Mouse (Mus musculus) adrenal gland, postnatal 14 days (tissue): ENCODE measurements around the gene Lcp1. TPM values are rescaled to one million over a fixed set of nuclear protein-coding genes. Genes with fewer than 3 reads are reported as not detected.

Experiments
- DNase-seq: peaks from one replicate; pipeline ENCODE4 v3.0.0; 2021; ENCODE audit warnings: mixed read lengths
- total RNA-seq: library from RNA; stranded (reverse); gene quantifications from 2 replicates; pipeline ENCODE4 v1.2.3, GENCODE M21; 2021

Lcp1 gene
- total RNA-seq, 1 experiment from 2014 or later, result 13.7 TPM

- DNase-seq, result no peak
These were observed 74.6 kb downstream of the Lcp1 start for GRCm38 (mm10) chr14:75205363-75206051.

DNA sequence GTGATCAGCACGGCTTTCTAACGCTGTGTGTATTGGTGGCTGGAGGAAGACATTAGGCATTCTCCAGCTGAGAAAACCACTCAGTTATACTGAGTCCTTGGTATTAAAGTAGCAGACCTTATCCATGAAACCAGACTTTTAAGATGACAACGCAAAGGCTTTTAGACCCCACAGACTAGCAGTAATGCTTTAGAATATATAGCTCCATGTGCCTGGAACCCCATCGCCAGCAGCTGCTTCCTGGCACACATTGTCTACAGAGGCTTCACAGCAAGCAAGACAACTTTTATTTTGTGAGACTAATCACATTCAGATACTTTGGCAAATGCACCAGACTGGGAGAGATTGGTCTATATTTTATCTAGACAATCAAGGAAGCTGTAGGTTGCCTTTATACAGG is 75.4 kb downstream of the Lcp1 start:
- no peak for DNase-seq

- no peak for DNase-seq
These were observed 77.8 kb downstream of the Lcp1 start for GRCm38 (mm10) chr14:75208572-75209151.

DNA sequence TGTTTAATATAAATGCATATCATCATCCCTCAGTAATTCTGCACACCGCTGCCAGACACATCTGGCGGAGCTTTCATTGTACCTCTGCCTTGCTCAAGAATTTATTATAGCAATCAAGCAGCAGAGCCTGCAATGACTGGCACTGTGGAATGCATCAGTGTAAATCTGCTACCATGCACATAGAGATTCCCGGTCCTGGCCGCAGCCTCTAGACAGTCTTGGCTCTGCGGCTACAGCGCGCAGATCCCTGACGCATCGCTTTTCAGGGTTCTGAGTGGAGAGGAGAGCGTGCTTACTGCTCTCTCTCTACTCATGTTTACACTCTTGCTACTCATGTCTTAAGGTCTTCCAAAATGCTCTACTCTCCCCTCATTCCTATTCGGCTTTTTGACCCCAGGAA is 82.9 kb downstream of the Lcp1 start:
- no peak for DNase-seq

DNA sequence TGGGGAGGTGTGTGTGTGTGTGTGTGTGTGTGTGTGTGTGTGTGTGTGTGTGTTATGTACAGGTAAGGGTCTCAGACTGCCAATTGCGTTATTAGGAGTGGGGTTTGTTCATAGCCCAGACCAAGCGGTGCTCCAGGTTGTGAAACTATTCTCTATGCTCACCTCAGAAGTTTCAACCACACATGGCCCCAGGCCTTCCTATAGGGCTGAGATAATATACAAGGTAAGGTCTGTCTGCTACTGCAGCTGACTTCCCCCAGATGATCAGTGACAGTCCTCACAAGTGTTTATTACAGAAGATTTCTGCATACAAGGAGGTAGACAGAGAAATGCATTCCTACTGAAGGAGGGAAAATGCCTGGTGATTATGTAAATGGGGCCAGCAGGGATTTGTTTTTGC is 87.9 kb downstream of the Lcp1 start:
- DNase-seq, result no peak

GRCm38 (mm10) chr14:75219250-75219913 is 88.5 kb downstream of the Lcp1 start:
- no peak for DNase-seq

GRCm38 (mm10) chr14:75222386-75222785 is 91.5 kb downstream of the Lcp1 start:
- DNase-seq, result no peak

DNA sequence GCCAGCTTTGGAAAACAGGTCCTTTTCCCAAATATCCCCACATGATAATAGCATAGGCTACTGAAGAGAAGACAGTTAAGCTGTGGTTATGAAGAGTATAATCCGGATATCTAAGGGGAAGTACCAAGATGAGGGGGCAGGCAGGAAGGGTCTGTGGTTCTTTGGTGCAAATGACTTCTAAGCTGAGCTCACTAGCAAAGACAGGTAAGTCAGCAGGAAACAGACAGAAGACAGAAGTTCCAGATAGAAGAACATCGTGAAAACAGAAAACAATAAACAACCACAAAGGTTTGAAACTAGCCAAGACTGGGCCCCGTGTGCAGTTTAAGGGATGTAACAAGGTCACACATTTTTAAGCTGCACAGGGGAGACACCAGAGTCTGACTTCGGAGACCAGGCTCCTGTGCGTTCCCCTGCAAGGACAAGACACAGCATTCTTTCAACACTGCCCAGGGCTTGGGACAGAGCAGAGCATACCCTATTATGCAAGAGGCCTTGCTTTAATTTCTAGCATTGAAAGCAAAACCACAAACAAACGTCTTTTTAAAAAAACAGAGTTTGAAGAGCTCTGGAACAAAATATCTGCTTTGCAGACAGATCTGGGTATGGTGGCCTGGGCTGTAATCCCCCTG is 96.7 kb downstream of the Lcp1 start:
- DNase-seq, result no peak

- peak; percentile 43 for DNase-seq
These were observed 98.9 kb downstream of the Lcp1 start for GRCm38 (mm10) chr14:75229834-75230233.

- DNase-seq, result no peak
These were observed 102.2 kb downstream of the Lcp1 start for GRCm38 (mm10) chr14:75233070-75233469.

GRCm38 (mm10) chr14:75235552-75235951 is 104.7 kb downstream of the Lcp1 start:
- DNase-seq, result no peak

DNA sequence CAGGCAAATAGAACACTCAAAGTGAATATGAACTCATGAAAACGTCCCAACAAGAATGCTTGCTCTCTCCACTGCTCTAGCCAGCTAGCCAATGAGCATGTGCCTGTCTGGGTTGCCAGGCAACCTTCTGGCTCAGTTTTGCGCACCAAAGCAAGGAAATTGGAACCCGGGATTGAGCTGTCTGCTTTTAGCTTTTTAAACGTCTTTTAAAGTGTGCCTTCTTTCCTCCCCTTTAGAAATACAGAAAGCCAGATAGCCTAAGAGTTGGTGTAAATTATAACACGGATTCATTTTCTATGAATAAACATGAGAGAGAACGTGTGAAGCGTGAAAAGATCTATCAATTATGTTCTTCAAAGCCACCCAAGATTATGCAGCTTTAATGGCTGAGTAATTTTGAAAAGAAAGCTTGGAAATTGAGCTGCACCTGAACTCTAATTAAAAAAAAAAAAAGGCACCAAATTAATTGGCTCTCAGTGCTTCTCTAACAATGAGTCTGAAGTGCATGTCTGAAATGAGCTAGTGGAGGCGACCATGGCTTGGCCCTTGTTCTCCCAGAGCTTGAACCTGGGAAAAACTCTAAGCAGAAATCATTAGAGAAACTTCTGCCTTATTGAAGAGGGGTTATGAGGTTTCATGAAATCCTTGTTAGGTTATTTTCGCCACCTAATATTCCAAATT is 105.2 kb downstream of the Lcp1 start:
- no peak for DNase-seq

- no peak for DNase-seq
These were observed 105.7 kb downstream of the Lcp1 start for GRCm38 (mm10) chr14:75236636-75237003.

DNA sequence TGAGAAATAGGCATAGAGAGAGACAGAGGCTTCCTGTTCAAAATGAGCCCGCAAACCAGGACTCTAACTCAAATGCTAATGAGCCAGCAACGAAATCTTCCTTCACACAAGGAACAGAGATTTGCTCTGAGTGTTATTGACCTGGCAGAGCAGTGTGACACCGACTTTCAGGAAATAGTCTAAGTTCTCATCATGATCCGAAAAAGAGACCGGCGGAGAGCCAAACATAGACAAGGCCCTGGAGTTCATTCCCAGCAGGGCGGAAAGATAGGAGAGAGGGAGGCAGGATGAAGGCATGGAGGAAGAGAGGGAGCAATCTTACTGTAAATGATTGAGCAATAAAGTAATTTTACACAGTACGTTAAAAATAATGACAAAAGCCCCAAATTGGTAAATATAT is 106.2 kb downstream of the Lcp1 start:
- no peak for DNase-seq

GRCm38 (mm10) chr14:75238054-75238692 is 107.3 kb downstream of the Lcp1 start:
- no peak for DNase-seq

DNA sequence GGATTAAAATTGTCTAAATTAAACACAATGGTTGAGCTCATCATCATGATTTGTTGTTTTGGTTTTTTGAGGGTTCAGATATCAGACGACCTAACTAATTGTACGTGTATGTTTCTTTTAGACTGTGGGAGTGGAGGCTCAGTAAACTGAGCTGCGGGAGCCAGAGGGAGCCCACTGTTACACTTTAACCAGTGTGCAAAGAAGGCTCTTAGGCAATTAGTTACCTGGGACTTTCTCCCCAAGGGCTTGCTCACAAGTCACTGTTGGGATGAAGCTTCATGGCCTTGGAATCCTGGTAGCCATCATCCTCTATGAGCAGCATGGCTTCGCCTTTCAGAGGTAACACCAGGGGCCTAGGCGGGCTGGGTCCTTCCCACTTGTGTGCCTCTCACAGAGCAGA is 111.2 kb downstream of the Lcp1 start, which contains the start of gene Cpb2:
Gene Cpb2, plus strand, starts transcription at position 201 of the 400 bp plus-strand sequence.
- no peak for DNase-seq

DNA sequence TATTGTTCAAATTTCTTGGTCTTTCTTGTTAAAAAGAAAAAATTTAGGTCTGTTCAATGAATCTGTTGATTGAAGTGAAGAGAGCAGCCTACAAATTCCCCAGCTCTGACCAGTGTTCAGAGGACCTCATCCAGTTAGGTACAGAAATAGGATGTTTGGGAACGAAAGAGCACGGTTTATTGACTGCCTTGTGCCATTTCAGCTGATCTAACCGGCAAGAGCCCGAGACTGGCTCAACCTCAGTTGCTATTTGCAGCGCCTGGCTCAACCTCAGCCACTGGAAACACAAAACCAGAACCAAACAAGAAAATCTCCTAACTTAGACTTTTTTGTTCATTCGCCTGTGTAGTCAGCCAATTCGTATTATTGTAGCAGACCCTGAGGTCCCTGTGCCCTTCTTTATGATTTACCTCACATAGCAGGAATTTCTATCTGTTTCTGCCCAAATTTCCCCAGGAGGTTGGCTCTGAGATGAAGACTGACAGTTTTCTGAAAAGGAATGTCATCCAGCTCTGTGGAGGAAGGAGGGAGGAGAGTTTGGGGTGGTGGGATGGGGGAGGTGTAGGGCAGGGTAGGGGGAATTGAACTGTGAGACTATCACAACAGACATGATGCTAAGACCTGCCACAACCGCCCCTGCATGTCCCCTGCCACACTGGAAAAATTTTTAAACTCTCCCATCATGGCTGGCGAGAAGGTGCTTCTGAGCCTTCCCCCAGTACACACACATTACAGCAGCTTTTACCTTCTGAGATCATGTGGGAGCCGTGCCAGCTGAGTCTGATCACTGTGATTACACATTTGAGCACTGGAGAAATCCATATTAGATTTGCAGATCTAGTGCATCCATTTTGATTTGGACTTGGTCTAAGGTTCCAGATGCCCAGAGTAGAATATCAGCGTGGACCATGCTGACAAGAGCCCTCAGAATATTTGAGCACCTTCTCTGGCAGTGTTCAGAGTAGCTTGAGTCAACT is 115.4 kb downstream of the Lcp1 start:
- no peak for DNase-seq

- DNase-seq, result no peak
These were observed 119.5 kb downstream of the Lcp1 start for GRCm38 (mm10) chr14:75250432-75250831.

GRCm38 (mm10) chr14:75256521-75256920 is 125.6 kb downstream of the Lcp1 start:
- DNase-seq, result peak; percentile 51

- DNase-seq, result peak; percentile 69
These were observed 138.6 kb downstream of the Lcp1 start for GRCm38 (mm10) chr14:75269531-75269930.

GRCm38 (mm10) chr14:75279716-75280115 is 148.8 kb downstream of the Lcp1 start:
- DNase-seq, result no peak
